Mouse (Mus musculus): ENCODE results near the gene Setdb1.

Gene Setdb1

GRCm38 (mm10) chr3:95356701-95357449, at the start of gene Setdb1:
Gene Setdb1 (minus strand): TSS chr3:95357202.
- peak; percentile 99 for DNase-seq

- DNase-seq = peak; percentile 1
Measured at GRCm38 (mm10) chr3:95402741-95403140, 45.7 kb upstream of the Setdb1 start, which contains the start of gene 4930558C23Rik. Gene 4930558C23Rik (minus strand): TSS chr3:95402841.

DNA sequence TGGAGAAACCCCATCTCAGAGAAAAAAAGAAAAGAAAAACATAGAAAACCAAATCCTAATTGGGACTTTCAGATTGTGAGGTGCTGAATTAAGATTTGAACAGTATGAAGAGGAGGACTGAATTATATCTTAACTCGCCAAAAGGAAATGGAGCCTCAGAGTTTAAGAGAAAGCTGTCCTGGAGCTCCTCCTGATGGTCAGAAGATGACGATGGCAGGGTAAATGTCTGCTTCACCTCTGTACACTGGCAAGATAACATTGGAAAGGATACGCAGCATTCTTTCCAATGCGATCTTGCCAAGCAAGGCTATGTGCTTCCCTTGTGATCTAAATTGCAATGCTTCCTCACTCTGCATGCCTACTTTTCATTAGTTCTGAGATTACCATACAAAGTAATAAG, 37.4 kb upstream of the Setdb1 start:
- no peak for DNase-seq

DNA sequence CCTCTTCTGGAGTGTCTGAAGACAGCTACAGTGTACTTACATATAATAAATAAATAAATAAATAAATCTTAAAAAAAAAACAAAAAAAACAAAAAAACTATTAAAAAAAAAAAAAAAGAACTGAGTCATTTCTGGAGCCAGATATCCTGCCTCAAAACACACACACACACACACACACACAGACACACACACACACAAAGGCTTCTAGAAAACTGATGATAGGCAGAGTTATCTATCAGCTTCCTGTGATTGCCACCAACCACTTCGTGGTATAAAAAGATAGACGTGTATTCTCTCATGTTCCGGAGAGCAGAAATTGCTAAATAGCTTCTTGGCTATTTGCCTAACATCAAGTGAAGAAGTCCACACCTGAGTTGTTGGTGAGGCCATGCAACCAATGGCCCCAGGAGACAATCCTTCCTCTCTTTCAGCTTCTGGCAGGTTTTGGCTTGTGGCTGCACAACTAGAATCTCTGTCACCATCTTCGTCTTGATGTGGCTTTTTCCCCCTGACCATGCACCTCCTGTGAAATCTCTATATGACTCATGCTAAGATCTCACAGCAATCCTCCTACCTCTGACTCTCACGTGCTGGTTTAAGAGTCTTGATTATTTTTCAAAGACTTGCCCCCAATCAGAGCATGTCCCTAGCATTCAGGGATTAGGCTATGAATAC, 28.5 kb upstream of the Setdb1 start:
- peak; percentile 25 for DNase-seq

- no peak for DNase-seq
Measured at GRCm38 (mm10) chr3:95373208-95373607, 16.2 kb upstream of the Setdb1 start.

- peak; percentile 64 for DNase-seq
Measured at GRCm38 (mm10) chr3:95370101-95370500, 13.1 kb upstream of the Setdb1 start.

DNA sequence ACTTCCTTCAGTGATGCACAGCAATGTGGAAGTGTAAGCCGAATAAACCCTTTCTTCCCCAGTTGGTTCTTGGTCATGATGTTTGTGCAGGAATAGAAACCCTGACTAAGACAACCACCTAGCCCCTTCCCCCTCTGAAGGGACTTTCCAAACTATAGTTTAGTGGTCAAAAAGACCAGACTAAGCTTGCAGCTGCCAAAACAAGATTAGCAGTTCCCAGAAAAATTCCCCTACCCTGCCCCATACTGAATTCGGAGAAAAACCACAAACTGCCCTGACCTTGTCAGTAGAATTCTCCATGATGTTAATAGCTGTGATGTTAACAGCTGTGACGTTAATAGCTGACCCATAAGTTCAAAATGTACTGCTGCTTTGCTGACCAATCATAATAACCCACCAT, 3.3 kb upstream of the Setdb1 start:
- peak; percentile 28 for DNase-seq

- DNase-seq = peak; percentile 81
Measured at GRCm38 (mm10) chr3:95357746-95358145, 744 bp upstream of the Setdb1 start.

- DNase-seq = peak; percentile 76
Measured at GRCm38 (mm10) chr3:95355911-95356544, 974 bp downstream of the Setdb1 start.

GRCm38 (mm10) chr3:95349491-95349890, 7.5 kb downstream of the Setdb1 start:
- peak; percentile 43 for DNase-seq

- DNase-seq = peak; percentile 11
Measured at GRCm38 (mm10) chr3:95348343-95348742, 8.7 kb downstream of the Setdb1 start.

- DNase-seq = peak; percentile 55
Measured at GRCm38 (mm10) chr3:95346454-95346853, 10.5 kb downstream of the Setdb1 start.

GRCm38 (mm10) chr3:95343356-95344000, 13.5 kb downstream of the Setdb1 start:
- peak; percentile 31 for DNase-seq

GRCm38 (mm10) chr3:95338251-95338650, 18.8 kb downstream of the Setdb1 start:
- peak; percentile 79 for DNase-seq

GRCm38 (mm10) chr3:95337345-95337744, 19.7 kb downstream of the Setdb1 start:
- DNase-seq = peak; percentile 86

DNA sequence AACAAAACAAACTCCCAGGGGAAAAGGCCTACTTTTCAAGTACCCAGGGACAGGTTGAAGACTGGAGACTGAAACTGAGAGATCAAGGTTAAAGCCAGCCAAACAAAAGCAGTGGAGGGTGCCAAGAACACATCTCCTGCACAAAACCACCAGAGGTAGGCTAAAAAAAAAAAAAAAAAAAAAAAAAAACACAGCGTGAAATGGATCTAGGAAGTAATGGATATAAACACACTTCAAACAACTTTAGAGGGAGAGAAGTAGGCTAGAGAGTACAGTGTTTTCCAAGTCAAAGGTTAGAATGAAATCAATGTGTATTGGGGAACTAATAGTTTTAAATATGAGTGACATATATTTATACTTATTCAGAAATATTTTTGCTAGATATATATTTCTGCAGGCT, 25.5 kb downstream of the Setdb1 start:
- no peak for DNase-seq

GRCm38 (mm10) chr3:95328803-95329404, 28.1 kb downstream of the Setdb1 start:
- DNase-seq = no peak

DNA sequence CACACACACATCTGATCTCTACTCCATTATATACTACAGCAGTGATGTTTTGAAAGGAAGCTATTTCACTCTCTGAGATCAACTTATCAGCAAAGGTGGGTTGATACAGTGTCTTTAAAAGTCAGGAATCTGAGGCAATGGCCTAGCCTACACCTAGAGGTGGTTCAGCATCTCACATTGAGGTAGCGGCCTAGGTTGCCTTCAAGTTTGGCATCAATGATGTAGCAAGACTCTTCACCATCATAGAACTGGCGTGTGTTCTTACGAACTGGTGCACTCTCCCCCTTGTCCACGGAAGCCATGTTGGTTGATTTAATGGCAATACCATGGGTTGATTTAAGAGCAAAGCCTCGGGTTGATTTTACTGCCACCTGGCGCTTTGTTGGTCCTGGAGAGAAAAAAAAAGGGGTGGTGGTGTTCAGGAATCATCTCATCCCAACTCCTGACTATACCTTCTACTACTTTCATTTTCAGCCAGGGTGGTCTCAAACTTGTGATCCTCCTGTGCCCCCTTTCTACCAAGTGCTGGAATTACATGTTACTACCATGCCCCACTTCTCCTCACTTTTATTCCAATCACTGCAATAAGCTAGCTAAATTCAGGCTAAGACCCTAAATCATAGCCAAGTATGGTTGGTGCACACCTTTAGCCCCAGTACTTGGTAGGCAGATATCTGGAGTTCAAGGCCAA, 32.4 kb downstream of the Setdb1 start:
- no peak for DNase-seq

DNA sequence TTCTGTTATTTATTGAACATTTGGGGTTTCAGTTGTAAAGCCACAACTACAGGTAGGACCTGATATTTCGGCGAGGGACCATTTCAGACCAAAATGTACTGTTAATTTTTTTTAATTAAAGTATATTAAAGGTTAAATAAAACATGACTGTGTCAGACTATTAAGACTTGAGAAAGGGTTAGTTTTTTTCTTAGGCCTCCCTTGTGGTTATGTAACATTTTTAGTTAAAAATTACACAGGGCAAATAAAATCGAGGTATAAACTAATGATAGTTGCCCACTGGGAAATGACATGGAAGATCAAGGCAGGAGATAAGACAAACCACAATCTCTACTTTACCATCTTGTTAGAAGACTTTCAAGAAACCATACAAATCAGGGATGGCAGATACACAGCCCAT, 33.6 kb downstream of the Setdb1 start:
- no peak for DNase-seq

- peak; percentile 86 for DNase-seq
Measured at GRCm38 (mm10) chr3:95319701-95320625, 37.0 kb downstream of the Setdb1 start.

- peak; percentile 73 for DNase-seq
Measured at GRCm38 (mm10) chr3:95319110-95319509, 37.9 kb downstream of the Setdb1 start.

Measured in heart, adult 11 months (tissue).